Mouse (Mus musculus) small intestine, adult 2 months (tissue): ENCODE measurements around the gene Dusp11.
"Not testable (repeated sequence)": the region's sequence is repeated elsewhere in the genome, so short reads cannot be mapped to it uniquely, and the experiment has no call there.

Experiments used
- CTCF ChIP-seq: fragments of 200-500 bp; IDR thresholded peaks from 2 replicates; pipeline ENCODE4 v1.5.1; 2012; ENCODE audit warnings: low read depth, mild to moderate bottlenecking, control low read depth, inconsistent platforms, low read length, moderate library complexity, mixed read lengths; ENCODE audit not compliant: insufficient replicate concordance, insufficient read length; ENCODE audit errors: extremely low read depth
- POLR2A ChIP-seq: fragments of 200-500 bp; IDR thresholded peaks from 2 replicates; pipeline ENCODE4 v1.6.1; 2012; ENCODE audit warnings: low read depth, mild to moderate bottlenecking, control low read depth, inconsistent platforms, low read length, moderate library complexity

DNA sequence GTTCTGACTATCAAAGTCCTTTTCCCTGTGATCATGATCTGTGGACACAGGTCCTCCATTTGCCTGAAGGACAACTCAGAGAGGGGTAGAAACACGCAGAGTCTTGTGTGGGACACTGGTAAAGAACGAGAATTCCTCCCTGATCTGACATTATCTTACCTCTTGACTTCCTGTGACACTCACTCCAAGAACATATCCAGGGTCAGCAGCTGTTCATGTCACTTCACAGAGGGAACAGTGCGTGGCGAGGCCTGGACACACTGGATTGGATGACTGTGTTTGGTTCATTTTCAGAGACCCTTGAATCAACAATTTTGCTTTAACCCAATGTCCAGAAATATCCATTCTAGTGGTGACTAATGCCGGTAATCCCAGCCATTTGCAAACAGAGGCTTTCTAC lies 28.1 kb upstream of the Dusp11 start:
- not testable (repeated sequence) for TF ChIP-seq CTCF, POLR2A
